10 mouse cellular contexts compared by ENCODE assay signal in genomic region chr6:48582037-48582436, GRCm38 (mm10). TPM values are rescaled to one million over a fixed set of nuclear protein-coding genes. Genes with fewer than 3 reads are reported as not detected.
A peak's percentile ranks its signal among the peaks of the same experiment; 100 is the strongest.
DNase-seq lines count a peak whose midpoint lies in the region; ATAC-seq lines count a peak whose summit lies in the region.
"Had no signal": no experiment of that assay in that cellular context is flagged by ENCODE, and none has a peak within 500 bp of the region (broad histone marks: within the 10 kb centered on the region; RNA-seq: fewer than 3 reads in every experiment).

No protein-coding gene starts in this region.

- H3K4me3 ChIP-seq in kidney, embryonic 15.5 days (replicated peaks): no peak overlapping the region
- H3K4me3 ChIP-seq in heart, embryonic 12.5 days: no peak overlapping the region
- no peak overlapping the region for H3K4me3 ChIP-seq in midbrain, embryonic 13.5 days (replicated peaks)
- H3K4me3 ChIP-seq: embryonic facial prominence, embryonic 13.5 days; limb, embryonic 12.5 days had no signal

- H3K36me3 ChIP-seq in kidney, embryonic 15.5 days: no peaks in the 10 kb centered on the region
- no peaks in the 10 kb centered on the region for H3K36me3 ChIP-seq in heart, embryonic 12.5 days
- no peaks in the 10 kb centered on the region for H3K36me3 ChIP-seq in midbrain, embryonic 13.5 days
- H3K36me3 ChIP-seq: embryonic facial prominence, embryonic 13.5 days; limb, embryonic 12.5 days had no signal

- H3K4me1 ChIP-seq in kidney, embryonic 15.5 days: peaks cover 18% of the 10 kb centered on the region
- H3K4me1 ChIP-seq in heart, embryonic 12.5 days (replicated peaks): peaks cover 34% of the 10 kb centered on the region
- no peaks in the 10 kb centered on the region for H3K4me1 ChIP-seq in midbrain, embryonic 13.5 days (replicated peaks)
- H3K4me1 ChIP-seq: limb, embryonic 12.5 days had no signal

- DNase-seq in kidney, postnatal 14 days: peak; percentile 59
- peak; percentile 44 to 59 for DNase-seq in CD8-positive naive resting alpha-beta T cell, adult 2 months (ENCODE audit: low read depth in 2 of 2, low spot score in 2 of 2)
- DNase-seq in R1 (ENCODE audit: low read depth, low spot score): peak; percentile 51
- DNase-seq in spleen, postnatal 14 days (ENCODE audit: low spot score in 2 of 2): no peak

- WGBS in kidney, embryonic 15.5 days: 55% methylated on average over 3 of the region's 3 CpGs
- 70% methylated on average over 3 of the region's 3 CpGs for WGBS in heart, embryonic 12.5 days
- 72% methylated on average over 3 of the region's 3 CpGs for WGBS in midbrain, embryonic 13.5 days

- H3K9ac ChIP-seq in kidney, embryonic 15.5 days: no peak overlapping the region
- 0 out of 2 replicates have a peak overlapping the region, but pooled peaks have one; percentile 32 for H3K9ac ChIP-seq in heart, embryonic 12.5 days
- H3K9ac ChIP-seq in midbrain, embryonic 13.5 days (replicated peaks): no peak overlapping the region
- H3K9ac ChIP-seq: embryonic facial prominence, embryonic 13.5 days; limb, embryonic 12.5 days had no signal

- H3K9me3 ChIP-seq in kidney, embryonic 15.5 days (replicated peaks): no peaks in the 10 kb centered on the region
- H3K9me3 ChIP-seq in heart, embryonic 12.5 days (replicated peaks): 0 out of 2 replicates have a peak, but pooled peaks cover 3% of the 10 kb centered on the region
- no peaks in the 10 kb centered on the region for H3K9me3 ChIP-seq in midbrain, embryonic 13.5 days
- H3K9me3 ChIP-seq: embryonic facial prominence, embryonic 13.5 days; limb, embryonic 12.5 days had no signal

- no peak overlapping the region for H3K27ac ChIP-seq in kidney, embryonic 15.5 days
- H3K27ac ChIP-seq in heart, embryonic 12.5 days (ENCODE audit: poor library complexity, severe bottlenecking): no peak overlapping the region
- no peak overlapping the region for H3K27ac ChIP-seq in midbrain, embryonic 13.5 days
- H3K27ac ChIP-seq: embryonic facial prominence, embryonic 13.5 days; limb, embryonic 12.5 days had no signal

- no peak overlapping the region for H3K4me2 ChIP-seq in kidney, embryonic 15.5 days
- no peak overlapping the region for H3K4me2 ChIP-seq in heart, embryonic 12.5 days
- H3K4me2 ChIP-seq in midbrain, embryonic 13.5 days (replicated peaks): no peak overlapping the region
- H3K4me2 ChIP-seq: embryonic facial prominence, embryonic 13.5 days; limb, embryonic 12.5 days had no signal

- H3K27me3 ChIP-seq in kidney, embryonic 15.5 days: no peaks in the 10 kb centered on the region
- H3K27me3 ChIP-seq in heart, embryonic 12.5 days (replicated peaks): no peaks in the 10 kb centered on the region
- H3K27me3 ChIP-seq in midbrain, embryonic 13.5 days: no peaks in the 10 kb centered on the region
- H3K27me3 ChIP-seq: embryonic facial prominence, embryonic 13.5 days; limb, embryonic 12.5 days had no signal

- no peak for ATAC-seq in kidney, embryonic 15.5 days (replicated peaks; ENCODE audit: low FRiP score)
- ATAC-seq in heart, embryonic 12.5 days (ENCODE audit: insufficient number of reproducible peaks, low FRiP score): no peak
- ATAC-seq in midbrain, embryonic 13.5 days: peak; percentile 40; the same call in 1 of the 2 replicates

RNA-seq across cellular contexts. Expression of gene Gm45021, which starts 7.4 kb away (rescaled TPM):
- not detected in 2 replicates for polyA plus RNA-seq in kidney, embryonic 15.5 days (2015; fragmentation: Nextera tagmentation; extraction: Ambion mirVana)
- 1.5 TPM in 1 of 2 replicates, not detected in the other for polyA plus RNA-seq in heart, embryonic 12.5 days (2016; fragmentation: Nextera tagmentation; extraction: Ambion mirVana)
- not detected in 2 replicates for polyA plus RNA-seq in midbrain, embryonic 13.5 days (2015; fragmentation: Nextera tagmentation; extraction: Ambion mirVana)
- polyA plus RNA-seq: embryonic facial prominence, embryonic 13.5 days; limb, embryonic 12.5 days; stomach, embryonic 14.5 days had no signal

RNA-seq across cellular contexts. Expression of gene Rarres2, which starts 9.4 kb away (rescaled TPM):
- 55.4 and 68.7 TPM in 2 replicates for polyA plus RNA-seq in kidney, embryonic 15.5 days (2015; fragmentation: Nextera tagmentation; extraction: Ambion mirVana)
- polyA plus RNA-seq in heart, embryonic 12.5 days (2016; fragmentation: Nextera tagmentation; extraction: Ambion mirVana): 24.7 and 26.4 TPM in 2 replicates
- polyA plus RNA-seq in midbrain, embryonic 13.5 days (2015; fragmentation: Nextera tagmentation; extraction: Ambion mirVana): 2.5 and 2.9 TPM in 2 replicates

RNA-seq across cellular contexts. Expression of gene Repin1, which starts 11.6 kb away (rescaled TPM):
- polyA plus RNA-seq in kidney, embryonic 15.5 days (2015; fragmentation: Nextera tagmentation; extraction: Ambion mirVana): 43.8 and 47.3 TPM in 2 replicates
- polyA plus RNA-seq in heart, embryonic 12.5 days (2016; fragmentation: Nextera tagmentation; extraction: Ambion mirVana): 32.1 and 32.7 TPM in 2 replicates
- polyA plus RNA-seq in midbrain, embryonic 13.5 days (2015; fragmentation: Nextera tagmentation; extraction: Ambion mirVana): 44.6 and 47.2 TPM in 2 replicates

RNA-seq across cellular contexts. Expression of gene Gm44965, which starts 11.7 kb away (rescaled TPM):
- polyA plus RNA-seq in kidney, embryonic 15.5 days (2015; fragmentation: Nextera tagmentation; extraction: Ambion mirVana): not detected in 2 replicates
- not detected in 2 replicates for polyA plus RNA-seq in heart, embryonic 12.5 days (2016; fragmentation: Nextera tagmentation; extraction: Ambion mirVana)
- 1.0 TPM in 1 of 2 replicates, not detected in the other for polyA plus RNA-seq in midbrain, embryonic 13.5 days (2015; fragmentation: Nextera tagmentation; extraction: Ambion mirVana)
- polyA plus RNA-seq: embryonic facial prominence, embryonic 13.5 days; limb, embryonic 12.5 days; stomach, embryonic 14.5 days had no signal

RNA-seq across cellular contexts. Expression of gene Zfp775, which starts 19.8 kb away (rescaled TPM):
- 7.0 and 7.9 TPM in 2 replicates for polyA plus RNA-seq in kidney, embryonic 15.5 days (2015; fragmentation: Nextera tagmentation; extraction: Ambion mirVana)
- 5.6 and 5.8 TPM in 2 replicates for polyA plus RNA-seq in heart, embryonic 12.5 days (2016; fragmentation: Nextera tagmentation; extraction: Ambion mirVana)
- 14.6 and 17.8 TPM in 2 replicates for polyA plus RNA-seq in midbrain, embryonic 13.5 days (2015; fragmentation: Nextera tagmentation; extraction: Ambion mirVana)

Comparison
In these comparisons a context has a peak if more than half of its experiments do, and no peak if none do; other contexts are left out.
1. DNase-seq: peak in kidney, postnatal 14 days (single experiment), CD8-positive naive resting alpha-beta T cell, adult 2 months (2 of 2) and R1 (single experiment); none in spleen, postnatal 14 days (0 of 2).